Mouse (Mus musculus): ENCODE results near the gene Hbb-bs. TPM values are rescaled to one million over a fixed set of nuclear protein-coding genes. Genes with fewer than 3 reads are reported as not detected.
"Not testable (repeated sequence)": the region's sequence is repeated elsewhere in the genome, so short reads cannot be mapped to it uniquely, and the experiment has no call there.

The Hbb-bs gene
- polyA plus RNA-seq, 1 experiment = 78.9 TPM

- H3K36me3 ChIP-seq (ENCODE audit: control insufficient read depth, insufficient read depth, low read length) = no peaks in the 10 kb centered on the region
- H3K27me3 ChIP-seq (ENCODE audit: control insufficient read depth, insufficient read depth, low read length) = no peaks in the 10 kb centered on the region
- H3K4me3 ChIP-seq (ENCODE audit: control insufficient read depth, low read depth, low read length) = no peak overlapping the region
- H3K4me1 ChIP-seq (ENCODE audit: control insufficient read depth, insufficient read depth, low read length) = no peaks in the 10 kb centered on the region
- H3K27ac ChIP-seq (ENCODE audit: control insufficient read depth, insufficient read depth, low read depth, low read length) = no peak overlapping the region
- TF ChIP-seq POLR2A (IDR thresholded peaks at IDR 0.05; ENCODE audit: control insufficient read depth, low read depth, low read length) = no peak
- no peak for TF ChIP-seq CTCF (IDR thresholded peaks at IDR 0.05; ENCODE audit: control insufficient read depth, insufficient read depth, insufficient replicate concordance, low read depth, low read length)
Measured at GRCm38 (mm10) chr7:103811223-103811845, 16.6 kb downstream of the Hbb-bs start.

DNA sequence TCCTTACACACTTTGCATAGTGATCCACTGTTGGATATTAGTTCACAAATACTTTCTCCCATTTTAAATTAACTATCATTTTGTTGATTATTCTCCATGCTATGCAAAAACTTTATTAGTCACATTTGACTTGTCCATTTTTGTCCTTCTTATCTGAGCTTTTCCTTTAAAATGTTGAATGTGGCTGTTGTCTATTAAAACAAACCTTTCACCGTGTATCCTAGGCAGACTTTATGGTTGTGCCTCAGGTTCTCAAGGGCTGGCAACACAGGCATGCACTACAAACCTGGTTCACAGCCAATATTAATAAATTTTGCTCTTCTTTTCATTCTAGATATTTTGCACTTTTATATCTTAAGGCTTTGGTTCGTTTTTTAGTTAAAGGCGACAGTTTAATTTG is 17.1 kb downstream of the Hbb-bs start:
- Histone ChIP-seq H3K4me3 (ENCODE audit: control insufficient read depth, low read depth, low read length) (no peak overlapping the region), H3K27ac (ENCODE audit: control insufficient read depth, insufficient read depth, low read depth, low read length) (no peak overlapping the region), H3K36me3 (ENCODE audit: control insufficient read depth, insufficient read depth, low read length) (no peaks in the 10 kb centered on the region), H3K4me1 (ENCODE audit: control insufficient read depth, insufficient read depth, low read length) (no peaks in the 10 kb centered on the region), H3K27me3 (ENCODE audit: control insufficient read depth, insufficient read depth, low read length) (no peaks in the 10 kb centered on the region)
- TF ChIP-seq CTCF (IDR thresholded peaks at IDR 0.05; ENCODE audit: control insufficient read depth, insufficient read depth, insufficient replicate concordance, low read depth, low read length) (no peak), POLR2A (IDR thresholded peaks at IDR 0.05; ENCODE audit: control insufficient read depth, low read depth, low read length) (no peak)

DNA sequence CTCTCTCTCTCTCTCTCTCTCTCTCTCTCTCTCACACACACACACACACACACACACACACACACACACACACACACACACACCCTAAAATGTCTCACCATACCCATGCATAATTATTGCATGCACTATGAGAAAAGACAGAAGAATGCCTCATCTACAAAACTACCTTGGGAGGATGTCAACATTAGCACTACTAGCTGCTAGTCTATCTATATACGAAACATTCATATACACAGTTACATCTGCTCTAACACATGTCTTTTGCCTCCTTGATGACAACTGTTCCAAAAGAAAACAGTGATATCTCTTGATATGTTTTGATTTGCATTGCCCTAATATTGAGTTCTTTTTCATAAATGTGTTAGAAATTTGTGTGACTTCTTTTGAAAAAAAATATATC is 17.6 kb downstream of the Hbb-bs start:
- TF ChIP-seq CTCF (IDR thresholded peaks at IDR 0.05; ENCODE audit: control insufficient read depth, insufficient read depth, insufficient replicate concordance, low read depth, low read length) (no peak), POLR2A (IDR thresholded peaks at IDR 0.05; ENCODE audit: control insufficient read depth, low read depth, low read length) (no peak)
- no peaks in the 10 kb centered on the region for H3K4me1 ChIP-seq (ENCODE audit: control insufficient read depth, insufficient read depth, low read length)
- no peak overlapping the region for H3K27ac ChIP-seq (ENCODE audit: control insufficient read depth, insufficient read depth, low read depth, low read length)
- no peaks in the 10 kb centered on the region for H3K36me3 ChIP-seq (ENCODE audit: control insufficient read depth, insufficient read depth, low read length)
- H3K27me3 ChIP-seq (ENCODE audit: control insufficient read depth, insufficient read depth, low read length) = no peaks in the 10 kb centered on the region
- no peak overlapping the region for H3K4me3 ChIP-seq (ENCODE audit: control insufficient read depth, low read depth, low read length)

DNA sequence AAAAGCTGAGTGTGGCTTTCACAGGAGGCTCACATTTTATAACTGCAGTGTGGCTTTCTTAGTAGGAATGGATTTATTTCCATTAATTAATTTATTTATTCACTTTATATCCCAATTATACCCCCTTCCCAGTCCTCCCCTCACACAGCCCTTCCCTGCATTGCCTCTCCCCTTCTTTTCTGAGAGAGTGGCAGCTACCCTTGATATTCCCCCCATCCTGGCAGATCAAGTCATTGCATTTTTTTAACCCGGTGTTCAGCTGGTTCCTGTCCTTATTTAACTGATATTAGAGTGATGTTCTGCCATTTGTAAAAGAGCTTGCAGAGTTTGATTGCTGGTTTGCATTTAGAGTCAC is 18.1 kb downstream of the Hbb-bs start:
- Histone ChIP-seq H3K4me1 (ENCODE audit: control insufficient read depth, insufficient read depth, low read length) (no peaks in the 10 kb centered on the region), H3K27me3 (ENCODE audit: control insufficient read depth, insufficient read depth, low read length) (no peaks in the 10 kb centered on the region), H3K36me3 (ENCODE audit: control insufficient read depth, insufficient read depth, low read length) (no peaks in the 10 kb centered on the region), H3K27ac (ENCODE audit: control insufficient read depth, insufficient read depth, low read depth, low read length) (no peak overlapping the region), H3K4me3 (ENCODE audit: control insufficient read depth, low read depth, low read length) (no peak overlapping the region)
- TF ChIP-seq CTCF (IDR thresholded peaks at IDR 0.05; ENCODE audit: control insufficient read depth, insufficient read depth, insufficient replicate concordance, low read depth, low read length) = no peak
- no peak for TF ChIP-seq POLR2A (IDR thresholded peaks at IDR 0.05; ENCODE audit: control insufficient read depth, low read depth, low read length)

DNA sequence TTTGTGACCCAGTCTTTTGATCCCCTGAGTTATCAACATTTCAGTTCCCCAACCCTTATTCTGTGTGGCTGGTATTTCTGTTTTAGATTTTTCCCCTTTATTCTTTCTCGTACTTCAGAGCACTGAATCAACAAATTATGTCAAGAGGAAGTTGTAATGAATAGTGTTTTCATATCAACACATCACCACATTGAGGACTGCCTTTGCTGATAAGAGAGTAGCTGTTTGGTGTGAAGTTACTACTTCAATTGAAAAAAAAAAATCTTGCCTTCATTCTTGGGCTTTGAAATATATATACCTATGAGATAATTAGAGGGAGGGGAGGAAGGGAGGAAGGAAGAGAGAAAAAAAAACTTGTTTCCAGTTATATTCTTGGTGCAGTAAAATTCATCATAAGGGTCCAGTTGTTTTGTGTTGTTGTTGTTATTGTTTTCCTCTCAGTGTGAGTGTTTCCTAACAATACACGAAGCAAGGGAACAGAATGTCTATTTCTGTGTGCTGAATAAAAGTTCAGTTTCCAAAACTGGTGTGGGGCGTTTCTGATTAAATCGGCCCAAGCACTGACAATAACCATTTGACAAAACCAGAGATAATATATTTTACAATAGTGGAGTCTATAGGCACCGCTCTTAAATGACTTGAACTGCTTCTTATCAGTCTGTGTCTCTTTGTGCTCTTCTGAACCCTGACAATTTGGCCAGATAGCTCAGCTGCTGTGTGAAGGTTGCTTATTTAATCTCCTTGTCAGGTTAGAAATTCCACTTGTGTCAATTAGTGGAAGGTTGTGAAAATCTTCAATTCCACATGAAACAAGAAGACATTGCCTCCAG is 18.7 kb downstream of the Hbb-bs start:
- H3K4me1 ChIP-seq (ENCODE audit: control insufficient read depth, insufficient read depth, low read length) = no peaks in the 10 kb centered on the region
- no peaks in the 10 kb centered on the region for H3K36me3 ChIP-seq (ENCODE audit: control insufficient read depth, insufficient read depth, low read length)
- no peaks in the 10 kb centered on the region for H3K27me3 ChIP-seq (ENCODE audit: control insufficient read depth, insufficient read depth, low read length)
- H3K4me3 ChIP-seq (ENCODE audit: control insufficient read depth, low read depth, low read length) = no peak overlapping the region
- H3K27ac ChIP-seq (ENCODE audit: control insufficient read depth, insufficient read depth, low read depth, low read length) = no peak overlapping the region
- no peak for TF ChIP-seq CTCF (IDR thresholded peaks at IDR 0.05; ENCODE audit: control insufficient read depth, insufficient read depth, insufficient replicate concordance, low read depth, low read length)
- no peak for TF ChIP-seq POLR2A (IDR thresholded peaks at IDR 0.05; ENCODE audit: control insufficient read depth, low read depth, low read length)

GRCm38 (mm10) chr7:103808120-103808519 is 19.8 kb downstream of the Hbb-bs start:
- not testable (repeated sequence) for H3K27ac ChIP-seq (ENCODE audit: control insufficient read depth, insufficient read depth, low read depth, low read length); H3K27me3 ChIP-seq (ENCODE audit: control insufficient read depth, insufficient read depth, low read length); H3K36me3 ChIP-seq (ENCODE audit: control insufficient read depth, insufficient read depth, low read length); H3K4me3 ChIP-seq (ENCODE audit: control insufficient read depth, low read depth, low read length); H3K4me1 ChIP-seq (ENCODE audit: control insufficient read depth, insufficient read depth, low read length)

DNA sequence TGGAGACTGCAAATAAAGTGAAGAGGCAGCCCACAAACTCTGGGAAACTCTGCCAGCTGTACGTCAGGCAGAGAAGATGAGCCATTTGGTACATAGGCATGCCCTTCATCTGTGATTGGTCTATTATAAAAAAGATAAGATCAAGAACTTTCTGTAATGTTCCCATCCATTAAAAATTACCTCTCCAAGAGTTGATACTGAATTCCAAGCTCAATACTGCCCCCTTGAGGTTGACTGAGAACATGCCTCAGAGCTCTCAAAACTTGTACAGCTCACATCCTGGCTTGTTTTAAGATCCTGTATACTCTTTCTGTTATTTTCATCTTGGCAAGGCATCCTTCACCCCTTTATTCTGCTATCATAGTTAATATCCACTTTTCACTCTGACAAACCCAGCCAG is 21.0 kb downstream of the Hbb-bs start:
- Histone ChIP-seq H3K27ac (ENCODE audit: control insufficient read depth, insufficient read depth, low read depth, low read length) (no peak overlapping the region), H3K36me3 (ENCODE audit: control insufficient read depth, insufficient read depth, low read length) (no peaks in the 10 kb centered on the region), H3K4me3 (ENCODE audit: control insufficient read depth, low read depth, low read length) (no peak overlapping the region), H3K4me1 (ENCODE audit: control insufficient read depth, insufficient read depth, low read length) (no peaks in the 10 kb centered on the region), H3K27me3 (ENCODE audit: control insufficient read depth, insufficient read depth, low read length) (no peaks in the 10 kb centered on the region)
- TF ChIP-seq CTCF (IDR thresholded peaks at IDR 0.05; ENCODE audit: control insufficient read depth, insufficient read depth, insufficient replicate concordance, low read depth, low read length) (peak; percentile 15; the same call in 1 of the 2 replicates), POLR2A (IDR thresholded peaks at IDR 0.05; ENCODE audit: control insufficient read depth, low read depth, low read length) (no peak)
